Mouse (Mus musculus) forebrain, embryonic 14.5 days (tissue): ENCODE data around the gene Stoml1. TPM values are rescaled to one million over a fixed set of nuclear protein-coding genes. Genes with fewer than 3 reads are reported as not detected.

ENCODE experiments used
- ATAC-seq: fragments of 200-750 bp; cut with Nextera tagmentation; 2 replicates; pipeline ENCODE4 v1.8.0; 2017; ENCODE audit warnings: mild to moderate bottlenecking, moderate library complexity
- DNase-seq: peaks from one replicate; pipeline ENCODE4 v3.0.0-alpha.2; 2015; ENCODE audit warnings: low spot score
- H3K27ac ChIP-seq: fragments of 300-500 bp; sonication (generic); 2 replicates; pipeline ENCODE4 v1.5.1; 2014; ENCODE audit warnings: low read depth, mild to moderate bottlenecking, control low read depth, low read length, moderate library complexity
- H3K27me3 ChIP-seq: fragments of 300-500 bp; sonication (generic); replicated peaks from 2 replicates; pipeline ENCODE4 v1.6.1; 2014; ENCODE audit warnings: low read length, control low read depth, mixed read lengths; ENCODE audit not compliant: control insufficient read depth, insufficient read depth
- H3K36me3 ChIP-seq: fragments of 300-500 bp; sonication (generic); 2 replicates; pipeline ENCODE4 v1.6.1; 2014; ENCODE audit warnings: low read length, control low read depth; ENCODE audit not compliant: control insufficient read depth, insufficient read depth
- H3K4me1 ChIP-seq: fragments of 300-500 bp; sonication (generic); 2 replicates; pipeline ENCODE4 v1.6.1; 2014; ENCODE audit warnings: antibody characterized with exemption, low read length, control low read depth; ENCODE audit not compliant: control insufficient read depth, insufficient read depth
- H3K4me2 ChIP-seq: fragments of 300-500 bp; sonication (generic); 2 replicates; pipeline ENCODE4 v1.6.1; 2014; ENCODE audit warnings: mild to moderate bottlenecking, control low read depth, low read length
- H3K4me3 ChIP-seq: fragments of 300-500 bp; sonication (generic); 2 replicates; pipeline ENCODE4 v1.5.1; 2014; ENCODE audit warnings: low read depth, low read length, control low read depth
- H3K9ac ChIP-seq: fragments of 300-500 bp; sonication (generic); 2 replicates; pipeline ENCODE4 v1.6.1; 2014; ENCODE audit warnings: mild to moderate bottlenecking, low read length, control low read depth, moderate library complexity
- H3K9me3 ChIP-seq: fragments of 300-500 bp; sonication (generic); replicated peaks from 2 replicates; pipeline ENCODE4 v1.6.1; 2016; ENCODE audit warnings: low read length, control low read depth, mixed read lengths; ENCODE audit not compliant: control insufficient read depth
- WGBS: fragments of 180-500 bp; shearing (Covaris S2); extraction: QIAGEN DNeasy Blood & Tissue Kit; methylation state at CpG from one replicate; pipeline ENCODE4 v1.1.7; 2014; 5-methylcytosine and 5-hydroxymethylcytosine counted together
- microRNA-seq: library from miRNA; unstranded; fragments of <30 nt; microRNA quantifications from one replicate; pipeline ENCODE4, GENCODE M21; 2016
- polyA plus RNA-seq: library from polyadenylated mRNA; unstranded; fragments of >200 nt; fragmentation: Nextera tagmentation; extraction: Ambion mirVana; gene quantifications from 2 replicates; pipeline ENCODE4 v1.2.1, GENCODE M21; 2014

Gene Stoml1
- polyA plus RNA-seq, 1 experiment from 2014 or later = 75.1 TPM

- 57% methylated on average over 5 of the region's 5 CpGs for WGBS
- ATAC-seq = no peak
- no peak for DNase-seq
- H3K9me3 ChIP-seq = no peaks in the 10 kb centered on the region
- H3K27ac ChIP-seq = no peak overlapping the region
- no peaks in the 10 kb centered on the region for H3K36me3 ChIP-seq
- no peak overlapping the region for H3K4me2 ChIP-seq
- no peak overlapping the region for H3K4me3 ChIP-seq
- H3K9ac ChIP-seq = no peak overlapping the region
- H3K4me1 ChIP-seq = peaks cover 3% of the 10 kb centered on the region
- no peaks in the 10 kb centered on the region for H3K27me3 ChIP-seq
Measured at GRCm38 (mm10) chr9:58303115-58303514, 50.2 kb downstream of the Stoml1 start.

- H3K27ac ChIP-seq = no peak overlapping the region
- WGBS = 72% methylated on average over 8 of the region's 8 CpGs
- no peak for ATAC-seq
Measured at GRCm38 (mm10) chr9:58303599-58304271, 50.8 kb downstream of the Stoml1 start.

GRCm38 (mm10) chr9:58305686-58306085 is 52.7 kb downstream of the Stoml1 start:
- WGBS = 27% methylated on average over 6 of the region's 6 CpGs
- Histone ChIP-seq H3K4me2 (no peak overlapping the region), H3K4me3 (no peak overlapping the region), H3K27ac (no peak overlapping the region), H3K9ac (no peak overlapping the region), H3K4me1 (peaks cover 14% of the 10 kb centered on the region), H3K36me3 (no peaks in the 10 kb centered on the region), H3K9me3 (no peaks in the 10 kb centered on the region), H3K27me3 (no peaks in the 10 kb centered on the region; the same call in 1 of the 2 replicates)
- DNase-seq = no peak
- no peak for ATAC-seq

More at GRCm38 (mm10) chr9:58303599-58304271, 50.8 kb downstream of the Stoml1 start:
- H3K9ac ChIP-seq = no peak overlapping the region
- H3K4me3 ChIP-seq = no peak overlapping the region
- peaks cover 7% of the 10 kb centered on the region for H3K4me1 ChIP-seq
- no peaks in the 10 kb centered on the region for H3K36me3 ChIP-seq
- no peaks in the 10 kb centered on the region for H3K27me3 ChIP-seq
- no peaks in the 10 kb centered on the region for H3K9me3 ChIP-seq
- DNase-seq = no peak
- no peak overlapping the region for H3K4me2 ChIP-seq

GRCm38 (mm10) chr9:58308395-58308794 is 55.4 kb downstream of the Stoml1 start:
- Histone ChIP-seq H3K36me3 (no peaks in the 10 kb centered on the region), H3K4me2 (no peak overlapping the region), H3K4me1 (peaks cover 25% of the 10 kb centered on the region), H3K9me3 (no peaks in the 10 kb centered on the region), H3K27ac (peak overlapping the region; percentile 14; the same call in 1 of the 2 replicates), H3K27me3 (peaks cover 22% of the 10 kb centered on the region), H3K9ac (no peak overlapping the region), H3K4me3 (no peak overlapping the region)
- ATAC-seq = no peak; the same call in 1 of the 2 replicates
- 33% methylated on average over 6 of the region's 6 CpGs for WGBS
- DNase-seq = no peak

GRCm38 (mm10) chr9:58310043-58310660 is 57.2 kb downstream of the Stoml1 start:
- no peaks in the 10 kb centered on the region for H3K36me3 ChIP-seq
- DNase-seq (peak; percentile 40), ATAC-seq (no peak)
- peaks cover 24% of the 10 kb centered on the region for H3K27me3 ChIP-seq
- H3K27ac ChIP-seq = no peak overlapping the region
- H3K4me1 ChIP-seq = peaks cover 31% of the 10 kb centered on the region
- H3K9ac ChIP-seq = no peak overlapping the region
- H3K9me3 ChIP-seq = no peaks in the 10 kb centered on the region
- no peak overlapping the region for H3K4me3 ChIP-seq
- 0 out of 2 replicates have a peak overlapping the region, but pooled peaks have one; percentile 7 for H3K4me2 ChIP-seq
- 72% methylated on average over 14 of the region's 14 CpGs for WGBS

GRCm38 (mm10) chr9:58311191-58311910 is 58.4 kb downstream of the Stoml1 start:
- peak overlapping the region; percentile 58 for H3K4me2 ChIP-seq
- no peak for ATAC-seq
- no peak for DNase-seq
- peak overlapping the region; percentile 35 for H3K4me3 ChIP-seq
- H3K9me3 ChIP-seq = no peaks in the 10 kb centered on the region
- H3K9ac ChIP-seq = peak overlapping the region; percentile 58
- no peak overlapping the region for H3K27ac ChIP-seq
- peaks cover 38% of the 10 kb centered on the region for H3K4me1 ChIP-seq
- 57% methylated on average over 33 of the region's 33 CpGs for WGBS
- peaks cover 24% of the 10 kb centered on the region for H3K27me3 ChIP-seq
- H3K36me3 ChIP-seq = no peaks in the 10 kb centered on the region

Small RNAs within 50 kb of the gene (microRNA-seq; reads per million reads assigned to microRNA genes)
- gene Mir6385 = not detected

Other genes with a start within 250 kb of the Stoml1 start
- gene Cyp11a1, start 246.8 kb upstream of the Stoml1 start, polyA plus RNA-seq = 0.15 and 0.54 TPM in 2 replicates
- 9.9 and 11.1 TPM in 2 replicates for gene Stra6, start 189.4 kb upstream of the Stoml1 start, polyA plus RNA-seq
- 0.48 and 1.1 TPM in 2 replicates for gene Ccdc33, start 134.3 kb upstream of the Stoml1 start, polyA plus RNA-seq
- gene Islr, start 48.9 kb upstream of the Stoml1 start, polyA plus RNA-seq = 13.5 and 20.1 TPM in 2 replicates
- gene Islr2, start 48.8 kb upstream of the Stoml1 start, polyA plus RNA-seq = 118 and 123 TPM in 2 replicates
- gene Pml, start 3.4 kb upstream of the Stoml1 start, polyA plus RNA-seq = 5.3 and 6.0 TPM in 2 replicates
- gene Loxl1, start 60.0 kb downstream of the Stoml1 start, polyA plus RNA-seq = 9.2 and 11.1 TPM in 2 replicates
- gene Tbc1d21, start 117.3 kb downstream of the Stoml1 start, polyA plus RNA-seq = not detected in 2 replicates
- gene Insyn1, start 235.4 kb downstream of the Stoml1 start, polyA plus RNA-seq = 8.0 and 8.1 TPM in 2 replicates